Mouse (Mus musculus) liver, embryonic 15.5 days (tissue): ENCODE measurements around the gene A430078G23Rik. TPM values are rescaled to one million over a fixed set of nuclear protein-coding genes. Genes with fewer than 3 reads are reported as not detected.
"Not testable (repeated sequence)": the region's sequence is repeated elsewhere in the genome, so short reads cannot be mapped to it uniquely, and the experiment has no call there.

Experiments
- ATAC-seq: fragments of 200-750 bp; cut with Nextera tagmentation; 2 replicates; pipeline ENCODE4 v1.8.0; 2017; ENCODE audit warnings: moderate number of reproducible peaks, mild to moderate bottlenecking, moderate library complexity; ENCODE audit not compliant: insufficient read depth
- H3K27ac ChIP-seq: fragments of 300-500 bp; sonication (generic); replicated peaks from 2 replicates; pipeline ENCODE4 v1.5.1; 2015; ENCODE audit warnings: mild to moderate bottlenecking, inconsistent platforms
- H3K27me3 ChIP-seq: fragments of 300-500 bp; sonication (generic); 2 replicates; pipeline ENCODE4 v1.6.1; 2015; ENCODE audit warnings: mild to moderate bottlenecking, inconsistent platforms
- H3K36me3 ChIP-seq: fragments of 300-500 bp; sonication (generic); replicated peaks from 2 replicates; pipeline ENCODE4 v1.6.1; 2015; ENCODE audit warnings: moderate library complexity, mild to moderate bottlenecking, inconsistent platforms
- H3K4me1 ChIP-seq: fragments of 300-500 bp; sonication (generic); replicated peaks from 2 replicates; pipeline ENCODE4 v1.6.1; 2015; ENCODE audit warnings: inconsistent platforms
- H3K4me2 ChIP-seq: fragments of 300-500 bp; sonication (generic); 2 replicates; pipeline ENCODE4 v1.6.1; 2015; ENCODE audit warnings: moderate library complexity, mild to moderate bottlenecking, inconsistent platforms
- H3K4me3 ChIP-seq: fragments of 300-500 bp; sonication (generic); replicated peaks from 2 replicates; pipeline ENCODE4 v1.5.1; 2015; ENCODE audit warnings: mild to moderate bottlenecking, inconsistent platforms
- H3K9ac ChIP-seq: fragments of 300-500 bp; sonication (generic); 2 replicates; pipeline ENCODE4 v1.6.1; 2015; ENCODE audit warnings: moderate library complexity, mild to moderate bottlenecking, inconsistent platforms
- H3K9me3 ChIP-seq: fragments of 300-500 bp; sonication (generic); replicated peaks from 2 replicates; pipeline ENCODE4 v1.6.1; 2016; ENCODE audit warnings: inconsistent platforms
- WGBS: fragments of 180-500 bp; shearing (Covaris S2); methylation state at CpG from one replicate; pipeline ENCODE4 v1.1.7; 2015; ENCODE audit warnings: mixed read lengths; ENCODE audit not compliant: insufficient replicate concordance; 5-methylcytosine and 5-hydroxymethylcytosine counted together
- polyA plus RNA-seq: library from polyadenylated mRNA; unstranded; fragments of >200 nt; fragmentation: Nextera tagmentation; extraction: Ambion mirVana; gene quantifications from 2 replicates; pipeline ENCODE4 v1.2.1, GENCODE M21; 2015

The A430078G23Rik gene
- 1.2 TPM in 2 replicates for polyA plus RNA-seq

GRCm38 (mm10) chr8:3353189-3353810 is at the start of gene A430078G23Rik:
Gene A430078G23Rik, plus strand, starts transcription at chr8:3353415.
- peak within 1 kb of the TSS; percentile 58 for H3K27ac ChIP-seq
- 7% methylated on average over 13 of the region's 13 CpGs for WGBS

GRCm38 (mm10) chr8:3308205-3308800 is 44.9 kb upstream of the A430078G23Rik start:
- not testable (repeated sequence) for H3K9me3 ChIP-seq, H3K27me3 ChIP-seq, ATAC-seq, H3K27ac ChIP-seq, H3K9ac ChIP-seq, H3K4me2 ChIP-seq, H3K36me3 ChIP-seq, H3K4me1 ChIP-seq, H3K4me3 ChIP-seq
- WGBS = 63% methylated on average over 13 of the region's 13 CpGs

More at GRCm38 (mm10) chr8:3353189-3353810, at the start of gene A430078G23Rik:
- Histone ChIP-seq H3K9me3 (no peaks in the 10 kb centered on the region), H3K4me3 (peak within 1 kb of the TSS; percentile 30), H3K4me2 (peak within 1 kb of the TSS; percentile 35), H3K36me3 (no peaks in the 10 kb centered on the region), H3K27me3 (no peaks in the 10 kb centered on the region), H3K4me1 (peaks cover 26% of the 10 kb centered on the region), H3K9ac (no peak within 1 kb of the TSS)
- 0 out of 2 replicates have a peak, but pooled peaks have one; percentile 37 for ATAC-seq

- Histone ChIP-seq H3K4me2 (no peak overlapping the region), H3K36me3 (no peaks in the 10 kb centered on the region), H3K4me1 (no peaks in the 10 kb centered on the region), H3K4me3 (no peak overlapping the region), H3K27me3 (no peaks in the 10 kb centered on the region), H3K9me3 (no peaks in the 10 kb centered on the region), H3K27ac (no peak overlapping the region), H3K9ac (no peak overlapping the region)
- ATAC-seq = no peak
- WGBS = 59% methylated on average over 11 of the region's 11 CpGs
Observed at GRCm38 (mm10) chr8:3309636-3310035, 43.6 kb upstream of the A430078G23Rik start.

GRCm38 (mm10) chr8:3311482-3311881 is 41.7 kb upstream of the A430078G23Rik start:
- no peaks in the 10 kb centered on the region for H3K4me1 ChIP-seq
- no peak for ATAC-seq
- H3K36me3 ChIP-seq = no peaks in the 10 kb centered on the region
- no peaks in the 10 kb centered on the region for H3K9me3 ChIP-seq
- H3K9ac ChIP-seq = no peak overlapping the region
- no peak overlapping the region for H3K4me2 ChIP-seq
- H3K27me3 ChIP-seq = no peaks in the 10 kb centered on the region
- WGBS = 57% methylated on average over 4 of the region's 4 CpGs
- H3K27ac ChIP-seq = no peak overlapping the region
- no peak overlapping the region for H3K4me3 ChIP-seq

GRCm38 (mm10) chr8:3313417-3313816 is 39.8 kb upstream of the A430078G23Rik start:
- not testable (repeated sequence) for H3K36me3 ChIP-seq

GRCm38 (mm10) chr8:3313843-3314242 is 39.4 kb upstream of the A430078G23Rik start:
- 27% methylated on average over 3 of the region's 3 CpGs for WGBS
- no peaks in the 10 kb centered on the region for H3K27me3 ChIP-seq
- no peaks in the 10 kb centered on the region for H3K9me3 ChIP-seq
- no peaks in the 10 kb centered on the region for H3K36me3 ChIP-seq
- no peak overlapping the region for H3K4me2 ChIP-seq
- H3K4me1 ChIP-seq = no peaks in the 10 kb centered on the region
- H3K27ac ChIP-seq = no peak overlapping the region
- ATAC-seq = no peak
- no peak overlapping the region for H3K9ac ChIP-seq
- H3K4me3 ChIP-seq = no peak overlapping the region

More at GRCm38 (mm10) chr8:3313417-3313816, 39.8 kb upstream of the A430078G23Rik start:
- H3K27ac ChIP-seq, H3K27me3 ChIP-seq, H3K4me3 ChIP-seq, H3K4me1 ChIP-seq, H3K4me2 ChIP-seq, H3K9ac ChIP-seq, ATAC-seq, H3K9me3 ChIP-seq: not testable (repeated sequence)
- 31% methylated on average over 1 of the region's 1 CpGs for WGBS

GRCm38 (mm10) chr8:3314345-3314744 is 38.9 kb upstream of the A430078G23Rik start:
- no peak for ATAC-seq
- Histone ChIP-seq H3K4me3 (no peak overlapping the region), H3K9ac (no peak overlapping the region), H3K27ac (no peak overlapping the region), H3K9me3 (no peaks in the 10 kb centered on the region), H3K4me2 (no peak overlapping the region), H3K36me3 (no peaks in the 10 kb centered on the region), H3K27me3 (no peaks in the 10 kb centered on the region), H3K4me1 (no peaks in the 10 kb centered on the region)
- 30% methylated on average over 2 of the region's 2 CpGs for WGBS

GRCm38 (mm10) chr8:3316585-3316984 is 36.6 kb upstream of the A430078G23Rik start:
- Histone ChIP-seq H3K4me1 (no peaks in the 10 kb centered on the region), H3K9ac (no peak overlapping the region), H3K27ac (no peak overlapping the region), H3K9me3 (no peaks in the 10 kb centered on the region), H3K4me2 (no peak overlapping the region), H3K4me3 (no peak overlapping the region), H3K27me3 (no peaks in the 10 kb centered on the region), H3K36me3 (no peaks in the 10 kb centered on the region)
- WGBS = 68% methylated on average over 5 of the region's 5 CpGs
- ATAC-seq = no peak

- not testable (repeated sequence) for H3K9ac ChIP-seq, H3K4me1 ChIP-seq, H3K36me3 ChIP-seq, H3K9me3 ChIP-seq, H3K4me3 ChIP-seq, ATAC-seq, H3K4me2 ChIP-seq, H3K27ac ChIP-seq, H3K27me3 ChIP-seq
- WGBS = 89% methylated on average over 10 of the region's 11 CpGs
Observed at GRCm38 (mm10) chr8:3319267-3319666, 33.9 kb upstream of the A430078G23Rik start.

GRCm38 (mm10) chr8:3324253-3324652 is 29.0 kb upstream of the A430078G23Rik start:
- no peaks in the 10 kb centered on the region for H3K9me3 ChIP-seq
- H3K4me3 ChIP-seq = no peak overlapping the region
- H3K27ac ChIP-seq = no peak overlapping the region
- H3K4me1 ChIP-seq = no peaks in the 10 kb centered on the region; the same call in 1 of the 2 replicates
- no peaks in the 10 kb centered on the region for H3K27me3 ChIP-seq
- no peak overlapping the region for H3K9ac ChIP-seq
- H3K4me2 ChIP-seq = no peak overlapping the region
- WGBS = 37% methylated on average over 2 of the region's 2 CpGs
- H3K36me3 ChIP-seq = no peaks in the 10 kb centered on the region
- no peak for ATAC-seq

GRCm38 (mm10) chr8:3327056-3327455 is 26.2 kb upstream of the A430078G23Rik start:
- H3K36me3 ChIP-seq = no peaks in the 10 kb centered on the region
- no peak overlapping the region for H3K4me2 ChIP-seq
- ATAC-seq = no peak
- H3K27ac ChIP-seq = no peak overlapping the region
- H3K27me3 ChIP-seq = no peaks in the 10 kb centered on the region
- H3K9me3 ChIP-seq = no peaks in the 10 kb centered on the region
- H3K4me1 ChIP-seq = no peaks in the 10 kb centered on the region; the same call in 1 of the 2 replicates
- H3K9ac ChIP-seq = no peak overlapping the region
- 28% methylated on average over 1 of the region's 1 CpGs for WGBS
- no peak overlapping the region for H3K4me3 ChIP-seq
